Mouse (Mus musculus) spleen, adult 18-20 months (tissue): ENCODE data around the gene Sgms1.

Experiments used
- DNase-seq, 2 experiments: peaks; one replicate each; pipeline ENCODE4 v3.0.0; 2022; ENCODE audit warnings: mixed read lengths in 2 of 2

Gene Sgms1

DNA sequence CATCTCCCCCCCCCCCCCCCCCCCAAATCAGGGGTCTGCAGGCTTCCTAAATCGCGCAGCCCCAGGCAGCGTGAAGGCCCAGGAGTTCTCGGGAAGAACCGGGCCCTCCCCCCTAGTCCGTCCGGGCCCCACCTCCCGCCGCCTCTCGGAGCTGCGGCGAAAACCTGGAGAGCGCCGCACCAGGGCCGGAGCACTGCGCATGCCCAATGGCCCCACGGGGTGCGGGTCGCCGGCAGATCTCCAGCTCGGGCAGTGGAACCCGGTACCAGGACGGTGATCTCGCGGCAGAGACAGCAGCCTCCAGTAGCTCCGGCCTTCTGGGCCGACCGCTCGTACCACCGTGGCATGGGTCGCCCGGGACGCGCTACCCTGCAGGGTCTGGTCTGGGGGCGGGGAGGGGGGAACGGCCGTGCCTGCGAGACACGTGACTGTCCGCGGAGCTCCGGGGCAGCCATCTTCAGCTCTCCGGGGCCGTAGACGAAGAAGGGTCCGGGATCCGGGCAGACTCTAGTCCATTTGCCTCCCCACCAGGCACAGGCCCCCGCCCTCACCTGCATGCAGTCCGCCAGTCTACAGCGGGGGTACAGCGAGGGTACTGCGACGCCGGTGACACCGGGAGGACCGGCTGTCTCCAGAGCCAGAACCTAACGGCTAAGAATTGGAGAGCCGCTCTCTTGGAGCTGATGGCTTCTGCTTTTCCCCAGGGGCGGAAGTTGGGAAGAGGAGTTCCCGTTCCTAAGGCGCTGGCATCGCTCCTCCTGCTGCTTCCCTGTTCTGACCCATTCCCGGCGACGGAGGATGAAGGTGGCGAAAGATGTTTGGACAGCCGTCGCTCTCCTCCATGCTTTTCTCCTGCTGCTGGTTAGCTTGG is at the start of gene Sgms1:
Gene Sgms1, minus strand, starts transcription at position 714 of the 871 bp plus-strand sequence.
- DNase-seq, result peak; percentile 62 to 72

DNA sequence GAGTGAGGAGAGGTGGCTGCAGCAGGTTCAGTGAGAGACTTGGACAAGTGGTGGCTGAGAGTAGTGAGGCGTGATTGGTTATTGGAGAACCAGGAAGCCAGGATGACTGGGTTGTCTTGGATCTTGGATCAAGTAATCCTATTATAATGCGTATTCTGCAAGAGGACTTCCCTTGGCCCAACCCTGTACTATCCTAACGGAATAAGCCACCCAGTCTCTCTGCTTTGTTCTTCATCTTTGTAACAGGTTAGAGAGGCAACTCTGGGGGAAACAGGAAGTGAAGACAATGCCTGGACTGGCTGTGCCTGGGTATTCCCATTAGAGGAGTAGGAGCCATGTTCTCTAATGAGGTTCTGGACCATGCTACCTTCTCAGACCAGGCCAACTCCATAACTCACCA is 36.3 kb upstream of the Sgms1 start:
- no peak for DNase-seq

DNA sequence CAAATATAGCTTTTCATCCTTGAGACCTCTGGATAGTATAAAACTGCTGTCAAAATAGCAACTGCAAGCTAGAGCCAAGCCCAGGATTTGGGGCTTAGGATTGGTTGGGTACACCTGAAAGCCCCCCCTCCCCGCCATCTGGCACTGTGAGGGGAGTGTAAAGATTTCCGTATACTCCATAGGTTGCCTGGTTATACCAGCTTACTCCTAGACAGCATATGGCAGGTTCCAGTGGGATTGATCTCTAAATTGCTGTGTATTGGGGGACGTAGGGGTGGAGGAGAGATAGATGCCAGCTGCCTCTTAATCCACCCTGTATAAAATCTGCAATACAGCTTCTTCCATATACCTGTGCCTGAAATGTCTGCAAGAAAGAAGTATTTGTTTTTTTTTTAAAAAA is 35.2 kb upstream of the Sgms1 start:
- no peak for DNase-seq

DNA sequence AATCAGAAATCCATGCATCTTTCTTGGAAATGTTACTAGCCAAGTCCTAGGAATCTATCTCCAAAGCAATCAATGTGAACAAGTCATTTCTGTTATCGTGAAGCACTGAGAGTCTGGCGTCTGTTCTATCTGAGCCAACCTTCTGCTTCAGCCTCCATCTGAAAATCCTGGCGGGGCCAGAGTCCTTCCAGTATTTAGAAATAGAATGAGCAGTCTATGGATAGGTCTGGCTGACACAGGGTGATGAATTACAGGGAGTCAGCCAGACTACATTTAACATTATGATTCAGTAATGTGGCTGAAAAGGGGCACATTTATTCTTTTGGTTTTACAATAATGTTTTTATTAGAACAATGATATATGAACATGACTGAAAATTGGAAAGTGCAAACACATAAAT is 29.6 kb upstream of the Sgms1 start:
- no peak for DNase-seq

DNA sequence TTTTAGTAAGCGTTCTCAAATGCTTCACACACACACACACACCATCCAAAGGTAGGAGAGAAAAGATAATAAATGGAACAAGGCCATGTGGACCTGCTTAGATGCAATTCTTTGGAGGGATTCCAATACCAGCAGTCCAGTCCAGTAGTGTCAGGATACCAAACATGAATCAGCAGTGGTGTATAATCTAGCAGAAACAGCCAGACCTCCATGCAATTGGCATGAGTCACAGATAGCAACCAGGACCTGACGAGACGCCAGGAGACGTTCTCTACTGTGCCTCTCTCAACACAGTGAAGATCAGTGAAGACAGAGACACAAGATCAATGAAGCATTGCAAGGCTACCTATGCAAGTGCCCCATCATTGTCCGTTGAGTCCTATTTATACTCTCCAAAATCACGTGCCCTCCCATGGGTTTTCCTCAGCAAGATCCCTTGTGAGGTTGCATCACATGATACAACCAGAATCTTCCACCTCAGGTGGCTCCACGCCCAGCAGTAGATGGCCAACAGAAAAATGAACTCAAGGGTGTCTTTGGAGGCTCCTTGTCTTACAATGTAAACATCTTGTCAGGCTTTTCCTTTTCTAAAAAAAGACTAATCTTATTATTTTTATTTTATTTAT is 27.3 kb upstream of the Sgms1 start:
- no peak for DNase-seq

DNA sequence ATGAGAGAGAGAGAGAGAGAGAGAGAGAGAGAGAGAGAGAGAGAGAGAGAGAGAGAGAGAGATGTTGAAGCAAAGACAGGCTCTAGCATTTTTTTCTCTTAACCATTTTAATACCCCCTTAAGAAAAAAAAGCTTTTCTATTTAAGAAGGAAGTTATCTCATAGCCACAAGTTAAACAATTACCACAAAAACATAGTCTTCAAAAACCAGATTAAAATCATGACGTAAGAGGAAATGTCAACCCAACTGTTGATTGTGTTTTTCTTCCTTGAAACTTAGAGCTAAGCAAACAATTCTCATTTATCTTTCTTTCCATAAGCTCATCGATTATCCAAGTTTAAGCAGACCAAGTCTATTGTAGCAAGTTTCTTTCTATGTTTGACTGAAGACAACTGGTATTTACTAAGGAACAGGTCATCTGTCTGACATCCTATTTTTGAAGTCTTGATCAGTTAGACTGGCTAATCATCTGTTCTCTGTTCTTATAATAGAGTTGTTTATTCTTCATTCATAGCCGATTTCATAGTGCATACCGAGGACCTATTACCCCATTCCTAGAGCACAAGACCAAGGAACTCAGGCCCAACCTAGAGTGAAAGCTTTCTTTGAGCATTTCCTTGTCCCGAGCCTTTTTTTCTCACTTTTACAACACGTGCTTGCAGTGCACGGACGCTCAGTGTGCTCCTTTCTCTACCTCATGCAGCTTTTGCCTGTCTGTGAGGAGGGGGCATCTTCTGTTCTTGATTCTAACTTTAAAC is 20.3 kb upstream of the Sgms1 start:
- no peak for DNase-seq

DNA sequence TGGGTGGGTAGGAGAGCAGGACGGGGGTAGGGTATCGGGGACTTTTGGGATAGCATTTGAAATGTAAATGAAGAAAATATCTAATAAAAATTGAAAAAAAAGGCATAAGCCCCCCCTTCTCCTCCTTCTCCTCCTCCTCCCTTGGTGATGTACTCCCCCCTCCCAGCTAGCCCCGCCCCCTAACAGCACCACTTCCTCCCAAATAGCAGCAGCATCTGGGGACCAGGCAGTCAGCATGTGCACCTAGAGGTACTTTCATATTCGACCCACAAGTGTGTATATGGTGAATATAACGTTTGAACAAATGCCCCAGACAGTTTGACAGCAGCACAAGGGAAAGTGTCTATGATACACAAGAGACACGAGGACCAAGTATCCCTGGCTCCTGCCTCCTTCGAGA is 17.2 kb upstream of the Sgms1 start:
- peak; percentile 27 to 49 for DNase-seq

DNA sequence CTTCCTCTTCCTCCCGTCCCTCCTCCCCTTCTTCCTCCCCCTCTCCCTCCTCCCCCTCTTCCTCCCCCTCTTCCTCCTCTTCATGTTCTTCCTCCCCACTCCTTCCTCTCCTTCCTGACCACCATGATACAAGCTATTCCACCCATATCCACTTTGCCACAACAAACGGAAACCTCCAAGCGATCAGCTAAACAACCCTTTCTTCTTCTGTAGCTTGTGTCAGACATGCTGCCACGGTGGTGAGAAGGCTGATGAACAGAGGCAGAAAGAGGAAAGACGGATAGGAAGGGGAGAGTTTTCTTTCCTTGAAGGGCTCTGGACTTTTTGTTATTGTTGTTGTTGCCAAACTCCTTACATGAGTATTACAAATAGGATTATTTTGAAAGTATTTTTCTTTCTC is 14.9 kb upstream of the Sgms1 start:
- no peak for DNase-seq

DNA sequence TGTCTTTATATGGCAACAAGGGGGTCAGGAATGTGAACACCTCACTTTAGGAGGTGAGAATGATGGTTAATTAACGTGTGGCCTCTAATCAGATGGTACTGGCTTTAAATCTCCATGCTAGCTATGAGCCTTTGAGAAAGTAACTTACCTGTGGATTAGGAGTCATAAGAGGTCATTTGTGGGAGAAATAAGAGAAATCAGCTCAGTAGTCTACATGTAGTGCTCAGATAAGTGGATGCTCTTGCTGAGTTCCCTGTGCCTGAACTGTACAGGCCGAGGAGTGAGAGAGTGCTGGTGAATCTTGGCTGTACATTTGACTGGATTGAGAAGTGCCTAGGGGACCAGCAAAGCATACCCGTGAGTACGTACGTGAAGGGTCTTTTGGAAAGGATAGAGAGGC is 14.3 kb upstream of the Sgms1 start:
- DNase-seq, result no peak

DNA sequence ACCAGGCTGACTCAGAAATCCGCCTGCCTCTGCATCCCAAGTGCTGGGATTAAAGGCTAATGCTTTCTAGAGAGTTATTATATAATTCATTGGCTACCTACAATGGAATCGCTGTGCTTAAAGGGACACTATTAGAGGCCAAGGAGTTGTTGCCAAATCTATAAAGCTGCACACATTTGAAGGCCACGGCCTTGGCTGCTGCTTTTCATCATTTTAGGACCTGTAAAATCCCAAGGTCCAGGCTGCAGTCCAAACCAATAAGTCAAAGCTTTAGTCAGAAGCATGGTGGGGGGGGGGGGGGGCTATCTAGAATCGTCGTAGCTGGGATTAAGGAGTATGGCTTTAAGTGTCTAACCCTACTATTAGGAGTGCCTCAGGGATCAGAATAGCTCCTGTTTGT is 9.0 kb upstream of the Sgms1 start:
- no peak for DNase-seq

DNA sequence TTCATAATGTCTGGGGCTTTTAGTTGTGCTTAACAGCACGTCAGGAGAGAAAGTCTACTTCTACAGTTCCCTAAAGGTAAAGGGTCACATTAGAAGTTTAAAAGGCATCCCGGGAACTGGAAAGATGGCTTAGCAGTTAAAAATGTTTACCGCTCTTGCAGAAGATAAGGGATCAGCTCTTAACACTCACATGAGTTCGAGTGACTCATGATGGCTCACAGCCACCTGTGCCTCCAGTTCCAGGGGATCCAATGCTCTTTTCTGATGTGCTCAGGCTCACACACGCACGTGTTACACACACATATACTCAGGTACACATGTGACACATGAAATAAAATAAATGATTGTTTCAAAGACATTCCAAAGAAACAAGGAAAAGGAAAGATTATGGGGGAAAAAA is 6.8 kb upstream of the Sgms1 start:
- DNase-seq, result no peak

DNA sequence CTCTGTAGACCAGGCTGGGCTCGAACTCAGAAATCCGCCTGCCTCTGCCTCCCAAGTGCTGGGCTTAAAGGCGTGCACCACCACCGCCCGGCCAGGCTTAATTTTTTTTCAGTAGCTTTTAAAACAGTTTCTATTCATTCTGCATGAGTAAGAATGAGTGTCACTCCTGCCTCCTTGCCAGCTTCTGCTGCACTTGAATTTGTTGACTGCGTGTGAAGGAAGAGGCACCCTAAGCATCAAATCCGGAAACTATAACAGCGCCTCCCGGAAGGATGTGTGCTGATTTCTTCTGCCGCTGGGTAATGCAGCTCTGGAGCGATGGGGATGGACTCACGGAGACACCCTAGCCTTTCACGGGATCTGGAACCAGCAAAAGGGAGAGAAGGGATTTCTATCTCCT is 5.3 kb upstream of the Sgms1 start:
- no peak for DNase-seq

DNA sequence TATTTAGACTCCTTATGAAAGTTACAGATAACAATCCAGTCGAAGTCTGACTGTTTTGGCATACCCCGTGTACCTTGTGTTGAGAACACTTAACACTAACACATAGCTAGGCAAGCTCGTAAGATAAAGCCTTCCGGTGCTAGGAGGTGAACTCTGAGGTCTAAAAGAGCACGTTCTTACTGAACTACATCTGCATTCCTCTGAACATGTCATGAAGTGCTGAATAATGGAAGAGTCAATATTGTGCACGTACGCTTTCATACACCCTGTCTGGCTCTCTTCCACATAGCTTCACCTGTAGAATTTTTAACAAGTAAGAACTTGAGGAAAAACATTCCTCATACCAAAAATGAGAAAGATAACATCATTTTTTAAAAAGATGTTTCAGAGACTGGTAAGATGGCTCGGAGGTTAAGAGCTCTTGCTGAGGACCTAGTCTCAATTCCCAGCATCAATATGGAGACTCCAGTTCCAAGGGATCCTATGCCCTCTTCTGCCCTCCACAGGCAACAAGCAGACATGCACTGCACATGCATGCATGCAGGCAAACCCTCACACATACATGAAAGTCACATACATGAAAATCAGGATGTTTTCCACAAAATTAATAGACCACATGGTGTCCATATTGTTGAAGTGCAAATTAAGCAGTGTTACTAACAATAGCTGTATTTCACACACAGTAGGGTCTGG is 4.4 kb upstream of the Sgms1 start:
- DNase-seq, result no peak

DNA sequence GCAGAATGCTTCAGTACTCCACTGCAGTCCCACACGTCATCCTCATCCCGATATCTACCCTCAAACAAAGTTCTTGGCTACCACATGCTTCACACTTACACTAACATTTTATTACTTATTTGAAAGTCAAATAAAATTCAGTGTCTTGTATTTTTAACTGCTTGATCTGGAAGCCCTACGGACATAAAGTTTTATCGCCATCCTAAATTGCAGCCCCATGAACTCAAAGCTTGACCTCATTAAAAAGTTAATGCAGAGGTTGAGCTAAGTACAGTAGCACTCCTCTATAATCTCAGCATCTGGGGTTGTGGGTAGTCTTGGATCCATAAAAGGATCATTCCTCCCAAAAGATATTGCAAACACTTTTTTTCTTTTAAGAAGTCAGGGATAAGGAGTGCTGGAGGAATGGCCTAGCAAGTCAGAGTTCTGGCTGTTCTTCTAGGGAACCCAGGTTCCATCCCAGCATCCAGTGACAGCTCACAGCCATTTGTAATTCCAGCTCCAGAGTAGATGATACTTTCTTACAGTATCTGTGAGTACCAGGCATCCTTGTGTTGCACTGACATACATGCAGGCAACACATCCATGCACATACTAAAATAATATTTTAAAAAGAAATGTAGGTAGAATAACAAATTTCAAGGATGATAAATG is 3.7 kb upstream of the Sgms1 start:
- DNase-seq, result no peak

DNA sequence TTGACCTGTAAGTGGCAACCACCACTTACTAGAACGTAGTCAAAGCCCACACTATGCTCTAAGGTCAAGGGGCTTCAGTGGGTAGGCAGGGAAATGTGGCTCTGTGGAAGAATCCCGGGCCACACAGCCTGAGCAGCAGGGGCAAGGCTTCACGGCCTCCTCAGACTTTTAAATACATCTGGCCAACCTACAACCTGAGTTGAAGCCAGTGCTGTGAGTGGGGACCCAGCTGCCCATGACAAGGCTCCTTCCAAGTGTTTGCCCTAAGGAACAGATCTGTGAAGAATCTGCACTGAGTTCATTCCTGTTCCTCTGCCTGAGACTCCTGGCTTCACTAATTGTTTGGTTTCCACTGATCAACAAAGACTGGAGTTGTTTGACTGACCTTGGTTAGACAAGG is 1.9 kb upstream of the Sgms1 start:
- no peak for DNase-seq

DNA sequence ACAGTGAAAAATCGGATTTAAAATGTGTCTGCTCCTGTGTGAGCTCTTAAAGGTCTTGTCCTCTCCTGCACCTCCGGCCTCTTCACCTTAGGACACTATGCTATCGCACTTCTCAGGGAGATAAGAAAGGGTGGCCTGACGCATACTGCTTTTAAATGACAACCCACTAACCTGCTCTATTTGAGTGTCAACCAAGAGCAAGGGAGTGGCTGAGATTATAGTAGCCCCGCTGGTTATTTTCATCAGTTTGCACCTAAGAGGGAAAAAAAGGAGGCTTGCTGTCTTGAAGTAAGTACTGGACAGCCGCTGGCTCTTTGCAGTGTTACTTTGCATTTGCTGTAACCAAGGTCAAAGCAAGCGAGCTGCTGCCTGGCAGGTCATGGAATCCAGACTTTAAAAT is 602 bp upstream of the Sgms1 start:
- DNase-seq, result no peak

DNA sequence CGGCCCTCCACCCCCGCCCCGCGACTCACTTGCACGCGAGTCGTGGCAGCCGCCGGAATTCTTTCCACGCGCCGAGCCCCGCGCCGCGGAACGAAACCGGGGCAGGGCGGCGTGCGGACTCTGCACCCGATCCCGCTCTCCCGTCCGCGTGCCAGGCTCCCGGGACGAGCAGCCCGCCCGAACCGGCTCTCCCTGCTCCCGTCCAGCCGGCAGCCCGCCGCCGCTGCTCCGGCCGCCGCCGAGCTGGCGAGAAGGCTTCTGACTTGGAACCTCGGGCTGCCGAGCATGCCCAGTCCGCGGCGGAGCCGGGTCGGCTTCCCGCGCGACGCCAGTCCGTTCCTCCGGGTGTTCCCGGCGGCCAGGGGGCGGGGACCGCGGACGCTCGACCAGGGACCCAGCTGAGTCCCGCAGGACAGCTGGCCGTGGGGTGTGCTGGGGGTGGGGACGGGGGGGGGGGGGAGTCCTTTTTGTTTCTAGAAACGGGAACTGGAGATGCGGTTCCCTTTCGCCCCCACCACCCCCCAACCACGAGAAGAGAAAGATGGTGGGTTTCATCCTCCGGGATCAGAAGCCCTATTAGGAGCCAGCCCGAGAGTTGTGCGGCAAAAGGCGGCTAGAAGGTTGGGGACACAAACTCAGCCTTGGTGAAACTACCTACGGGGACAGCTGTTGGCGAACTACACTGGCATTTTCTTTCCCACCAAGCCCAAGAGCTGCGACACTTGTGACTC is 1.2 kb downstream of the Sgms1 start:
- DNase-seq, result peak; percentile 67 to 76

DNA sequence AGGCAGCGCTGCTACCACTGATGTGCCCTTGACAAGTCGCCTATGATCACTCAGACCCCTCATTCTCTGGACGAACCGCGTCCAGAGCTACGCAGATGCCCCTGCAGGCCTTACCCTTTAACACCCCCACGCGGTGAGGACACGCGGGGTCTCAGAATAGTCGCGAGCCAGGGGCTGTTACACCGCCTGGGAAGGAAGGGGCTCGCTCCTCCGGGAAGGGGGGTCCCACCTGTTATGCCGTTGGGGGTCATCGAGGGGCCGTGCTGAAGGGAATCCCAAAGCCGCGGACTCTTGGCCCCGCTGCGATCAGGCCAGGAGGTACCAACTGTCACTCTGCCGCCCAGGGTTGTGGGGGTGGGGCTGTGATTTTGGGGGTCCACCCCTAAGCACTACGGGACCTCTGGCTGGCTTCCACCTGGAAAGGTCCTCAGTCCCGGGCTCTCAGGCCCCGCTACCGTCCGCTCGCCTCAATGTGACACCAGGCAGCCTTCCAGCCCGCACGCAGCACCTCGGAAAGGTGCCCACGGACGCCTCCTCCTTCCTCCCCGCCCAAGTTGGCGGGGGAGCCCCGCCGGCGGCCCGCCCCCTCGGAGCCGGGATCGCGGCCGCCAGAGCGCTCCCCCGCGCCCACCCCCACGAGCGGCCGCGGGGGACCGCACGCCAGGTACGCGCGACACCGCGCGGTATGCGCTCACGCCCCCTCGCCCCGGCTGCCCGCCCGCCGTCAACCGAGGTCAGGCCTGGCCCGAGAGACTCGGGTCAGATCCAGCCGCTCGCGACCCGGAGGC is 1.9 kb downstream of the Sgms1 start:
- peak; percentile 18 to 45 for DNase-seq

DNA sequence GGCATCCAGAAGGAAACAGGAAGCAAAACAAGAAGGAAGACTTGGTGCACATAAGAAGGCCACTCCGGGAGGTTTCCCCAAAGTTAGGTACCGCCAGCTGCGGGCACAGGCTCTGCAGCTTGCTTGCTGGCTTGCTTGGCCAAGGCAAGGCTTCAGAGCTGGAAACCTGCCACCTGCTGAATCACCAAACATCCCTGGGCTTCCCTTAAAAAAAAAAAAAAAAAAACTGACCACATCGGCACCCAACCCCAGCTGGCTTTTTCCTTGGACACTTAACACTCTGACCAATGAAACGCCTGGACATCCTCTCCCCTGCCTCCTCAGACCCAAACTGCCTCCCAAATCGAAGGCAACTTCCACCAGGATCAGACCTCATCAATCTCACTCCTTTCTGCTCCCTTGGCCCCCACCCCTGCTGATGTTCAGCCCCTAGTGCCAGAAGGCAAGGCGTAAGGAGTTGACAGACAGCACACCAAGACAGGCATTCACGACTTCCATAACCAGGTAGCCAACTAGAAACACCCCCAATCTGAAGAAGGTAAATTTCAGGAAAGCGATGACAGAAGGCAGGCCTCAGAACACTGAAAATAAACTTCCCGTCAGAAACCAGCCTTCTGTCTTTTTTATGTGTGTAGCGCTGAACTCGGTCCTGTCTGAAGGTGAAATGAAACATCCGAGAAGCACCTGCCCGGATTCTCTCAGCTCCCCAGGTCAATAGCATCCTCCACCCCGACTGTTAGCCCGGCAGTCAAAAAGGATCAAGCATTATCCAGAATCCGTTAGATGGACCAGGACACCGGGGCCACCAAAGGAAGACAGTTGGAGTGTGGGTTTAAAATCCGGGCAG is 2.7 kb downstream of the Sgms1 start:
- DNase-seq, result no peak

DNA sequence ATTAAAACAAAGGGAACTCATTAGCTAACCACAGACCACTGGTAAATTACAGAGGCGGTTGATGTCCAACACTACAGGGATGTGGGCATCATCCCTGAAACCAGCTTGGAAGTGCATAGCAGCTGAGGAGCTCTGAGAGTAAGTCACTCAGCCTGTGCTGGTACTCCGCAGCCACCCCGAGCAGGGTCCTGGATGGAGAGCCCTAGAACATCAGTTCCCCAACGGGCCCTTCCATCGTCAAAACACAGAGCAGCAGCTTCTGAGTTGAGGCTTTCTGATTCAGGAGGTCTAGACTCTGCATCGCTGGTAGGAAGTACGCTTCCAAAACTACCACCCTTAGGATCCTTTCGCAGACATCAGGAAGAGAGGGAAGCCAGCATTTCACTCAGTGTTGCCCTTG is 5.8 kb downstream of the Sgms1 start:
- DNase-seq, result no peak
